Mouse (Mus musculus) limb, embryonic 12.5 days (tissue): Measurements from ENCODE around the gene Wipi2. TPM values are rescaled to one million over a fixed set of nuclear protein-coding genes. Genes with fewer than 3 reads are reported as not detected.

Experiments
- ATAC-seq: fragments of 200-750 bp; cut with Nextera tagmentation; 2 replicates; pipeline ENCODE4 v1.8.0; 2017; ENCODE audit warnings: low read depth, moderate TSS enrichment; ENCODE audit not compliant: insufficient number of reproducible peaks, insufficient read depth, low FRiP score, low TSS enrichment
- H3K27ac ChIP-seq: fragments of 300-500 bp; sonication (generic); 2 replicates; pipeline ENCODE4 v1.5.1; 2016; ENCODE audit warnings: mild to moderate bottlenecking, moderate library complexity
- H3K27me3 ChIP-seq: fragments of 300-500 bp; sonication (generic); 2 replicates; pipeline ENCODE4 v1.6.1; 2016; ENCODE audit warnings: mild to moderate bottlenecking, moderate library complexity
- H3K36me3 ChIP-seq: fragments of 300-500 bp; sonication (generic); 2 replicates; pipeline ENCODE4 v1.6.1; 2016; ENCODE audit warnings: mild to moderate bottlenecking, moderate library complexity
- H3K4me1 ChIP-seq: fragments of 300-500 bp; sonication (generic); replicated peaks from 2 replicates; pipeline ENCODE4 v1.6.1; 2016
- H3K4me2 ChIP-seq: fragments of 300-500 bp; sonication (generic); 2 replicates; pipeline ENCODE4 v1.6.1; 2016; ENCODE audit warnings: mild to moderate bottlenecking, moderate library complexity
- H3K4me3 ChIP-seq: fragments of 300-500 bp; sonication (generic); replicated peaks from 2 replicates; pipeline ENCODE4 v1.5.1; 2016; ENCODE audit warnings: mild to moderate bottlenecking
- H3K9ac ChIP-seq: fragments of 300-500 bp; sonication (generic); replicated peaks from 2 replicates; pipeline ENCODE4 v1.6.1; 2016; ENCODE audit warnings: mild to moderate bottlenecking, moderate library complexity
- H3K9me3 ChIP-seq: fragments of 300-500 bp; sonication (generic); 2 replicates; pipeline ENCODE4 v1.6.1; 2016; ENCODE audit warnings: mild to moderate bottlenecking, moderate library complexity
- WGBS: fragments of 180-500 bp; shearing (Covaris S2); methylation state at CpG from one replicate; pipeline ENCODE4 v1.1.7; 2016; 5-methylcytosine and 5-hydroxymethylcytosine counted together
- polyA plus RNA-seq: library from polyadenylated mRNA; unstranded; fragments of >200 nt; fragmentation: Nextera tagmentation; extraction: Ambion mirVana; gene quantifications from 2 replicates; pipeline ENCODE4 v1.2.1, GENCODE M21; 2016

The Wipi2 gene
- polyA plus RNA-seq, 1 experiment from 2014 or later = 69.9 TPM

- ATAC-seq = peak; percentile 80
- no peaks in the 10 kb centered on the region for H3K36me3 ChIP-seq
- H3K4me3 ChIP-seq = peak within 1 kb of the TSS; percentile 45
- peak within 1 kb of the TSS; percentile 58 for H3K9ac ChIP-seq
- peaks cover 37% of the 10 kb centered on the region for H3K27me3 ChIP-seq
- H3K27ac ChIP-seq = no peak within 1 kb of the TSS
- H3K9me3 ChIP-seq = no peaks in the 10 kb centered on the region
- H3K4me2 ChIP-seq = peak within 1 kb of the TSS; percentile 84
- peaks cover 9% of the 10 kb centered on the region; the same call in 1 of the 2 replicates for H3K4me1 ChIP-seq
- 3% methylated on average over 40 of the region's 42 CpGs for WGBS
Measured at GRCm38 (mm10) chr5:142608259-142608988, 19.1 kb upstream of the Wipi2 start, which contains the start of gene Mmd2. Gene Mmd2 (minus strand): TSS chr5:142608800.

DNA sequence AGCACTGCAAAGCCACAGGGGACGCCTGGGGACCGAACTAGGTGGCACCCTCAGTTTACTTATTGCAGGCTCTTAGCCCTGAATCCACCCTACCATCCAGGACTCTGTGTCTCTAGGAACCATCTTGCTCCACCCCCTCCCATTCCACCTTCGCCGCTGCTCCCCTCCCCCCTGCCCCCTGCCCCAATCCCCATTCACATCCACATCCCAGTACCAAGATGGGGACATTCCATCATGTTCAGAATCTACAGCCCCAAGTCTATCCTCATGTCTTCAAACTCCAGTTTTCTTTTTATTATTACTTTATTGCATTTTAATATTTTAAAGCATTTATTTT, 18.5 kb upstream of the Wipi2 start:
- Histone ChIP-seq H3K27ac (no peak overlapping the region), H3K4me1 (peaks cover 9% of the 10 kb centered on the region; the same call in 1 of the 2 replicates), H3K4me3 (peak overlapping the region; percentile 45), H3K4me2 (peak overlapping the region; percentile 84), H3K9ac (peak overlapping the region; percentile 58), H3K9me3 (no peaks in the 10 kb centered on the region), H3K27me3 (peaks cover 37% of the 10 kb centered on the region), H3K36me3 (no peaks in the 10 kb centered on the region)
- ATAC-seq = no peak; the same call in 1 of the 2 replicates
- 8% methylated on average over 4 of the region's 4 CpGs for WGBS

GRCm38 (mm10) chr5:142610362-142610761, 17.1 kb upstream of the Wipi2 start:
- no peak for ATAC-seq
- Histone ChIP-seq H3K27ac (no peak overlapping the region), H3K9me3 (no peaks in the 10 kb centered on the region), H3K27me3 (peaks cover 37% of the 10 kb centered on the region), H3K4me2 (no peak overlapping the region), H3K9ac (no peak overlapping the region), H3K4me1 (peaks cover 9% of the 10 kb centered on the region; the same call in 1 of the 2 replicates), H3K4me3 (no peak overlapping the region), H3K36me3 (no peaks in the 10 kb centered on the region)
- 84% methylated on average over 4 of the region's 4 CpGs for WGBS

DNA sequence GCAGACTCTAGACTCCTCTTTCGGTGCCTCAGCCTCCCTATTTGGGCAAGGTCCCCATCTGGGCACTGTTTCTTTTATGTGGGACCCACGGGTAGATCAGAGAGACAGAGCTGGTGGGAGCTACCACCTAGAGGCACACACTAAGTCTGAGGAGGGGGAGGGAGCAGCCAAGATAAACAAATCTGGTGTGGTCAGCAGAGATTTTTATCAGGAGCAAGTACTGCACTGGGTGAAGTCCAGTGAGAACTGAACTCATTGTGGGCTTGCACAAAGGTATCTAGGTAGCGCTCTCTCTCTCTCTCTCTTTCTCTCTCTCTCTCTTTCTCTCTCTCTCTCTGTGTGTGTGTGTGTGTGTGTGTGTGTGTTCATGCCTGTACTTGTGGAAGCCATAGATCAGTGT, 13.0 kb upstream of the Wipi2 start:
- H3K4me3 ChIP-seq = no peak overlapping the region
- no peaks in the 10 kb centered on the region for H3K4me1 ChIP-seq
- no peaks in the 10 kb centered on the region for H3K36me3 ChIP-seq
- ATAC-seq = no peak
- H3K27me3 ChIP-seq = peaks cover 11% of the 10 kb centered on the region
- H3K4me2 ChIP-seq = no peak overlapping the region
- no peak overlapping the region for H3K9ac ChIP-seq
- WGBS = 60% methylated on average over 3 of the region's 3 CpGs
- H3K9me3 ChIP-seq = no peaks in the 10 kb centered on the region
- no peak overlapping the region for H3K27ac ChIP-seq

DNA sequence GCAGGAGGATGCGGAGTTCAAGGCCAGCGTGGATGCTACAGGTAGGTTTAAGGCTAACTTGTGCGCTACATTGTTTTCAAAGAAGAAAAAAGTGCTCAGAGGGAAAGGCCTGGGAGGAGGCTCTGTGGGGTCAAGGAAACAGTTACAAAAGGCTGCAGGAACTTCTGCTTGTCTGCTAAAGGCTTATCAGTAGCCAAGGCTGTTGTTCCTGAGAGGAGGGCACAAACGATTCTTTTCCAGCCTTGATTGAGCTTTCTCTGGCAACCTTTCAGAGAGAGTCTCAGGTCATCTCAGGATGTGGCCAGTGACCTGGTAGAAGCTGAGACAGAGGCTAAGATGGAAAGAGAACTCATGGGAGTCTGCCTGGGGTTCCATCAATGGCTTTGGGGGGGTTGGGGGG, 11.9 kb upstream of the Wipi2 start:
- Histone ChIP-seq H3K36me3 (no peaks in the 10 kb centered on the region), H3K9ac (no peak overlapping the region), H3K4me3 (no peak overlapping the region), H3K9me3 (no peaks in the 10 kb centered on the region), H3K4me1 (no peaks in the 10 kb centered on the region), H3K27ac (no peak overlapping the region), H3K27me3 (no peaks in the 10 kb centered on the region), H3K4me2 (no peak overlapping the region)
- 88% methylated on average over 4 of the region's 4 CpGs for WGBS
- ATAC-seq = no peak

- Histone ChIP-seq H3K4me1 (no peaks in the 10 kb centered on the region), H3K9ac (no peak overlapping the region), H3K36me3 (no peaks in the 10 kb centered on the region), H3K4me2 (no peak overlapping the region), H3K27ac (no peak overlapping the region), H3K4me3 (no peak overlapping the region), H3K9me3 (no peaks in the 10 kb centered on the region), H3K27me3 (no peaks in the 10 kb centered on the region)
- no peak for ATAC-seq
- WGBS = 57% methylated on average over 6 of the region's 6 CpGs
Measured at GRCm38 (mm10) chr5:142616326-142616725, 11.2 kb upstream of the Wipi2 start.

DNA sequence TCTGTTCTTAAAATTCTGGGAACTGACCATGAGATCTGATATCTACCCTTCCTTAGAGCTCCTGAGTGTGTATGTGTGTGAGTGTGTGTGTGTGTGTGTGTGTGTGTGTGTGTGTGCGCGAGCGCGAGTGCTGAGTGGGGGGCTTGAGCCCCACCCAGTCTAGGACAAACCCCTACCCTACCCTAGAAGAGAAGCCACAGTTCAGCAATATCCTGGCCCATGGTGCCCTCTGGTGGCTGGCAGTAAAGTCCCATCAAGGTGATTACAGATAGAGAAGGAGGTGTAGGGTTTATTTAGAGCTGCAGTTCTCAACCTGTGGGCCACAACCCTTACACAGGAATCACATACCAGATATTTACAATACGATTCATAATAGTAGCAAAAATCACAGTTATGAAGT, 7.6 kb upstream of the Wipi2 start:
- no peaks in the 10 kb centered on the region for H3K36me3 ChIP-seq
- no peak overlapping the region for H3K27ac ChIP-seq
- no peak overlapping the region for H3K4me2 ChIP-seq
- no peak overlapping the region for H3K9ac ChIP-seq
- H3K27me3 ChIP-seq = no peaks in the 10 kb centered on the region
- no peaks in the 10 kb centered on the region for H3K4me1 ChIP-seq
- H3K4me3 ChIP-seq = no peak overlapping the region
- no peak for ATAC-seq
- H3K9me3 ChIP-seq = no peaks in the 10 kb centered on the region
- 18% methylated on average over 5 of the region's 5 CpGs for WGBS

- Histone ChIP-seq H3K27ac (no peak overlapping the region), H3K4me1 (no peaks in the 10 kb centered on the region), H3K9me3 (no peaks in the 10 kb centered on the region), H3K9ac (no peak overlapping the region), H3K4me2 (no peak overlapping the region), H3K27me3 (no peaks in the 10 kb centered on the region), H3K4me3 (no peak overlapping the region), H3K36me3 (no peaks in the 10 kb centered on the region)
- 81% methylated on average over 2 of the region's 2 CpGs for WGBS
- no peak for ATAC-seq
Measured at GRCm38 (mm10) chr5:142621421-142621820, 6.1 kb upstream of the Wipi2 start.

DNA sequence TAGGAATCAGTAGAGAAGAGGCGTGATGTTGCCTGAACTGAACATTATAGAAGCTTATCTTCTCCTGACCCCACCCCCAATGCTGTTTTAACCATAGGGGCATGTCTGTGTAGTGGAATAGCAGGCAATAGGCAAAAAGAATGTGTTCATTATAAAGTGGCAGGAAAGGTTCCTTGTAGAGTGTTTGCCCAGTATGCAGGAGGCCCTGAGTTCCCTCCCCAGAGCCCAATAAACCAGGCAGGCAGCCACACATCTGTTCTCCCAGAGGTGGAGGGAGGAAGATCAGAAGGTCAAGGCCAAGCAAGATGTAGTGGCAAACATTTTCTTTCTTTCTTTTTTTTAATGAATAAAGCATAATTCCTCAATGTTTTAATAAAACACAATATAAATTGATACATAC, 5.4 kb upstream of the Wipi2 start:
- no peak for ATAC-seq
- no peak overlapping the region for H3K27ac ChIP-seq
- H3K36me3 ChIP-seq = no peaks in the 10 kb centered on the region
- no peaks in the 10 kb centered on the region for H3K27me3 ChIP-seq
- H3K4me2 ChIP-seq = no peak overlapping the region
- no peak overlapping the region for H3K4me3 ChIP-seq
- H3K9me3 ChIP-seq = no peaks in the 10 kb centered on the region
- 74% methylated on average over 1 of the region's 1 CpGs for WGBS
- H3K9ac ChIP-seq = no peak overlapping the region
- H3K4me1 ChIP-seq = no peaks in the 10 kb centered on the region

DNA sequence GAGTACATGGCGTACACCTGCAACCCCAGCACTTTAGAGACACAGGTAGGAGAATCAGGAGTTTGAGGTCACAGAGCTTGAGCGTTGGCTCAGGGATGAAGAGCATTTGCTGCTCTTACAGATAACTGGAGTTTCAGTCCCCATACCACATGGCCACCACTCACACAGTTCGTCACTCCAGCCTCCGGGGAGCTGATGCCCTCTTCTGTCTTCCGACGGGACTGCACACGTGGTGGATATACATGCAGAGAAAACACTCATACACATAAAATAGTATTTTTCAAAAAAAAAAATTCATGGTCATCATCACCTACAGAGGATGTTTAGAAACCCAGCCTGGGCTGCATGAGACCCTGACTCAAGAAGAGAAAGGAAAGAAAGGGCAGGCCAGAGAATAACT, 4.4 kb upstream of the Wipi2 start:
- Histone ChIP-seq H3K27me3 (no peaks in the 10 kb centered on the region), H3K4me2 (no peak overlapping the region), H3K4me3 (no peak overlapping the region), H3K9me3 (no peaks in the 10 kb centered on the region), H3K36me3 (no peaks in the 10 kb centered on the region), H3K9ac (no peak overlapping the region), H3K27ac (no peak overlapping the region), H3K4me1 (no peaks in the 10 kb centered on the region)
- WGBS = 89% methylated on average over 7 of the region's 7 CpGs
- no peak for ATAC-seq

- no peaks in the 10 kb centered on the region for H3K9me3 ChIP-seq
- WGBS = under 1% methylated on average over 69 of the region's 69 CpGs
- H3K27ac ChIP-seq = peak overlapping the region; percentile 83
- peak overlapping the region; percentile 89 for H3K9ac ChIP-seq
- peak overlapping the region; percentile 81 for H3K4me2 ChIP-seq
- H3K4me3 ChIP-seq = peak overlapping the region; percentile 98
- H3K4me1 ChIP-seq = peaks cover 12% of the 10 kb centered on the region
- H3K27me3 ChIP-seq = no peaks in the 10 kb centered on the region
- peaks cover 20% of the 10 kb centered on the region for H3K36me3 ChIP-seq
- ATAC-seq = peak; percentile 97
Measured at GRCm38 (mm10) chr5:142628726-142629662, 1.5 kb downstream of the Wipi2 start.
